Mouse (Mus musculus) erythroblast, embryonic 14.5 days (primary cell): ENCODE data around the gene Eif5.

Source experiments
- GATA1 ChIP-seq: IDR thresholded peaks from 2 replicates; pipeline ENCODE4 v1.6.1; 2012; ENCODE audit warnings: low read length, inconsistent platforms, mixed read lengths
- TAL1 ChIP-seq: IDR thresholded peaks from 3 replicates; pipeline ENCODE4 v1.6.1; 2012; ENCODE audit warnings: low read length, inconsistent platforms, mixed read lengths

DNA sequence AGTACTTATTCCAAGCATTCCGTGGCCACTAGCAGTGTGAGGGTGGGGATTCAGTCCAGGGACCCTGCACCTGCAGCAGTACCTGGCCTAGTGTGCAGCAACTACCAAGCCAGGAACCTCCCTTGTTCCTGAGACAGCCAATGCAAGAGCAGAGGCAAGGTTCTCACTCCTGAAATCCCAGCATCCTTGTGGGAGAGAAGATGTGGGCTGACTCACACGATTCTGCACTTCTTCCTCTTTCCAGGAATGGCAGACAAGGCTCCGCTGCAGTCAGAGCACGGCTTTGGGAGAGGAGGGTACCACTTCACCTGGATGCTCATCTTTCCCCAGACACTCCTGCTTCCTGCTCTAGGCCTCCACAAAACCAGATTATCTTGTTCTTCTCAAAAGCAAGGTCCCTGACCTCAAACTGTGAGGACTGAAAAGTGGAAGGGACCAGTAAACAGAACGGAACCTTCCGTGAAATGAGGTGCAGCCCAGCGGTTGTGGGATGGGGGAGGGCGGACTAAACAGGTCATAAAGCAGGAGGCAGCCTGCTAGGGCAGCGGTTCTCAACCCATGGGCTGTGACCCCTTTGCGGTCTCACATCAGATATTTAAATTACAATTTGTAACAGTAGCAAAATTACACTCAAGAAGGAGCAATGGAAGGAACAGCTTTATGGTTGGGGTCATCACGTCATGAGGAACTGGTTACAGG, 4.6 kb upstream of the Eif5 start:
- TF ChIP-seq GATA1 (no peak), TAL1 (no peak)
